Mouse (Mus musculus): ENCODE data around the gene Stpg3. TPM values are rescaled to one million over a fixed set of nuclear protein-coding genes. Genes with fewer than 3 reads are reported as not detected.

Gene Stpg3
- total RNA-seq, 2 experiments from 2014 or later: not detected

- peak; percentile 87 to 90 for DNase-seq (ENCODE audit: low spot score in 2 of 2)
Observed at GRCm38 (mm10) chr2:25211121-25211670, 3.2 kb downstream of the Stpg3 start, which contains the start of gene Nelfb. Gene Nelfb (minus strand): TSS chr2:25211489.

DNA sequence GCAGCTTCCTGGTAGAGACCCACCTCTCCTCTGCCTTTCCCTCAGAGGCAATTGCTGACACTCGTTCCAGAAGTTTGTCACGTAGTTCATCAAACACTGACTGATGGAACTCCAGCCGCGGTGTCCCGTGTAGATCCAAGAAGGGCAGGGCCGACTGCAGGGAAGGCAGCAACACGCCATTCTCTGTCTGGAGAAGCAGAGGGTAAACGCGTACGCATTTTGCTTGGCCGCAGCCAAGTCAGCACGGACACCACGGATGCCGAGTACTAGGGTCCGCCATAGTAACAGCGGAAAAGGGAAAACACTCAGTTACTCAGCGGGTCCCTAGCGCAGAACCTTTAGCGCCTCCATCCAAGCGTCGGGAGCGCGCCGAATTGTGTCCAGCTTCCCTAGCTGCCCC is 3.8 kb downstream of the Stpg3 start:
- no peak for DNase-seq (ENCODE audit: low spot score in 2 of 2)

DNA sequence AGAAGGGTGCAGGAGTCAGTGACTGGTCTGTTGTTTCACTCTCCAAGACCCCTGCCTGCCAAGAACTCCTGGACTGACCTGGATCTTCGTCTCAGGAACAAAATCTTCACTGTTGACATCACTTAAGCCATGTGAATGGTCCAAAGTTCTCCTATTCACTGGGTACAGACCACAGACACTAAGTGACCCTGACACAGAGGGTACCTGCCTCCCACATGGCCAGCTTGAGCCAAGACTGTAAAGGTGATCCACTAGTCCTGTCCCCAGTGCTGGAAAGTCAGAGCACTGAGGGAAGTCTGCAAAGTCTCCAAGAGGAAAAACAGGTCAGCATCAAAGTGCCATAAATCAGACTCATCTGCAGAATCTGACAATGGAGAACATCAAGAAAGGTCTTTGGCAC is 6.8 kb downstream of the Stpg3 start:
- no peak for DNase-seq (ENCODE audit: low spot score in 2 of 2)

DNA sequence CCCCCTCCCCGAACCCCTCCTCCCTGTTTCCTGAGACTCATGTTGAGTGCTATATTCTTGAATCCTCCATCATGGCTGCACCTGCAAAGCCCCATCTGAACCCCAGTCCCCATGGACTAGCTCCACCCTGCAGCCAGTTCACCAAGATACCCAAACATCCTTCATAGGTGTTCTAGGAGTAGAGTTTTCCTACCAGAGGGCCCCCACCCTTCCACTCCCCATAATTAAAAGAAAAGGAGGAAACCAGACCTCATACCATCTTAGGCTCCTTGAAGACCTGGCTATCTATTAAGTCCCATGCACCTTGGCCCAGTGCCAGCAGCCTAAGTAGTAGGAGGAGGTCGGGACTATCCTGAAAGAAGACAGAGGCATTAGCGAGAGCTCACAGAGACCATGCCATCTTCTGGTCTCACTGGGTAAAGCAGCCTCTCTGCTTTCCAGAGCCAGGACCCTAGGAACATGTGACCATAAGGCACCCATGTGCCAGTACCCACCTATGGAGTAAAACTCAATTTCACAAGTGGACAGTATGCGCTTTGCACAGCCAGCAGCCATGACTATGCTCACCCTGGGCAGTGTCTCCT is 10.7 kb downstream of the Stpg3 start:
- DNase-seq (ENCODE audit: low spot score in 2 of 2): no peak

DNA sequence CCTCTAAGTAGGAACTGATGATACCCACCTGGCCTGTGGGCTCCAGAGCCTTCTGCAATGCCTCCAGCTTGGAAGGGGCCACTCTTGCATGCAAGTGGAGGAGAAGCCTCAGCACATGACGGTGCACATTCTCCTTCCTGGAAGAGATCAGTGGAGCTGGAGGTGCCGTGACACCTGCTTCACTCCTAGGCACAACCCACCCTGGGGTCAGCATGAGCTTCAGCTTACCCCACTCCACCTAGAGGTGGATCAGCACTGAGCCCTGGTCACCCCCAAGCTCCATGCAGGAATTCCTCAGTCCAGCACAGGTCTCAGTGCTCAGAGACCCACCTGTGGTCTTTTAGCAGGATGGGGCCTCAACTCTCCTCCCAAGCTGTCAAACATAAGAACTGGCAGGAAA is 13.8 kb downstream of the Stpg3 start:
- DNase-seq (ENCODE audit: low spot score in 2 of 2): no peak

DNA sequence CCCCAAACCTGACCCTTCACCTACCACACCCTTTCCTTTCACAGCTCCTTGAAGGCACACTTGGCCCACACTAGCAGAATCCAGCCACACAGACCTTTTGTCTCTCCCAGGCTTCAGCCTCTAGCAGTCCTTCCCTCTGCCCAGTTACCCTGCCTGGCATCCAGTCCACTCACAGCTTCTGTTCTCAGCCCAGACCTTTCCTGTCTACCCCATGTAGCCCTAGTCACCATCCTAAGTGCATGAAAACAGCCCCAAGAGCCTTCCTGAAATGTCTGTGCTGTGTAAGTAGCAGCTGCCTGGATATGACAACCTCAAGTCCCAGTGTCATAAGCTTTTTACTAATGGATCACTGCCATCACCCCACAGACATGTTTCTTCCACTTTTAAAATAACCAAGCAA is 16.5 kb downstream of the Stpg3 start:
- DNase-seq (ENCODE audit: low spot score in 2 of 2): no peak

DNA sequence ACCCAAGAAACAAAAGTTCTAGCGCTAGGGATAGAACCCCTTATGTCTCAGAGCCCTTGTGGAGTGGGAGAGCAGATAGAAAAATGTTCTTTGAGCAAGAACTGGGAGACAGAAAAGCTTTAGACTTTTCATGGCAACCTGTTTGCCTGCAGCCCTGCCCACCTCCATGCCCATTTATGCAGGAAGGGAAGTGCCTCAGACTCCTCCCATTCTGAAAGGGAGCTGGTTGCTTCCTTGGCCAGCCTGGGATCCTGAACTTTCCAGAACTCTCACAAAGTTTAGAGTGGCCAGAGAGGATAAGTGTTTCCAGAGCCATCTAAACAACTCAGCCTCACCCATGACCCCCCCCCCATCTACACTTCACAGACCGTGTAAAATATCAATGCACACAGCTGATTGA is 17.2 kb downstream of the Stpg3 start:
- no peak for DNase-seq (ENCODE audit: low spot score in 2 of 2)

- peak in 1 of 2 experiments; percentile 33 for DNase-seq (ENCODE audit: low spot score in 2 of 2)
Observed at GRCm38 (mm10) chr2:25196172-25196954, 18.1 kb downstream of the Stpg3 start, which contains the start of gene Tor4a. Gene Tor4a (minus strand): TSS chr2:25196886.

DNA sequence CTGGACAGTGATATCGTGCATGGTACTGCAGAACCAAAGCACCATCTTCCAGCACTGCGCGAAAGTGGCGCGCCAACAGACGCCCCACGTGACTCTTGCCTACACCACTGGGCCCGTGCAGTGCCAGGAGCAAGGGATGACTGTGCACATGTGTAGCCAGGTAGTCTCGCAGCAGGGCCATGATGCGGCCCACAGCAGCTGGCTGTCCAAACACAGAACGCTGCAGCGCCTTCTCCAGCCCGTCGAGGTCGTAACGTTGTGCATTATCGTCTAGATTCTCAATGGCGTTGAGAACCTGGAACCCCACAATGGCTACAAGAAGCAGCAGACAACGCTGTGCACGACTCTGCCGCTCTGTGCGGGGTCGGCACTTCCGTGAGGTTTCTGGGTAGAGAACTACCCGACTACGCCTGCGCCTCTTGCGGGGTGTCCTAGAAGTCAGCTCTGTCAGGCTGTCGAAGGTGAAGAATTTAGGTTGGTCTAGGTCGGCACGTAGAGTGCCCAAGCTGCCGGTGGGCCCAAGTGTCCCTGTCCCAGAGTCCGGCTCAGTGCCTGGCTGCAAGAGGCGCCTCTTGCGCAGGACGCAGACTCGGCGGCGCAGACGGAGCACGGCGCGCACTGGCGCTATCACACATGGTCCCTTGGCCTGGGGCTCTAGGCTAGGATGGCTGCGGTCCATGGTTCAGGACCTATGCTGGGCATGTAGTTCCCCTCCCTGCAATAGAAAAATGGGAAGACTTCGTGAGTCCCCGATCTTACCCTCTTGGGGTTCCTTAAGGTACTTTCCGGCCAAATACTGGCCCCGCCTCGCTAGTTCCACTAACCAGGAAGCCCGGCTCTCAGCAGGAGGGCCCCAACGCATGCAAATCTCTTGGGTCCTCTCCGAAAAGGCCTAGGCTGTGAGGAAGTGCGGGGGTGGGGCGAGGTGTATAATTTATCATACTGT is 19.0 kb downstream of the Stpg3 start:
- DNase-seq (ENCODE audit: low spot score in 2 of 2): no peak

GRCm38 (mm10) chr2:25194486-25195171 is 19.8 kb downstream of the Stpg3 start:
- DNase-seq (ENCODE audit: low spot score in 2 of 2): no peak

- DNase-seq (ENCODE audit: low spot score in 2 of 2): no peak
Observed at GRCm38 (mm10) chr2:25194006-25194405, 20.4 kb downstream of the Stpg3 start.

GRCm38 (mm10) chr2:25193330-25193770 is 21.1 kb downstream of the Stpg3 start:
- peak; percentile 81 to 88 for DNase-seq (ENCODE audit: low spot score in 2 of 2)

GRCm38 (mm10) chr2:25187841-25188240 is 26.6 kb downstream of the Stpg3 start:
- no peak for DNase-seq (ENCODE audit: low spot score in 2 of 2)

DNA sequence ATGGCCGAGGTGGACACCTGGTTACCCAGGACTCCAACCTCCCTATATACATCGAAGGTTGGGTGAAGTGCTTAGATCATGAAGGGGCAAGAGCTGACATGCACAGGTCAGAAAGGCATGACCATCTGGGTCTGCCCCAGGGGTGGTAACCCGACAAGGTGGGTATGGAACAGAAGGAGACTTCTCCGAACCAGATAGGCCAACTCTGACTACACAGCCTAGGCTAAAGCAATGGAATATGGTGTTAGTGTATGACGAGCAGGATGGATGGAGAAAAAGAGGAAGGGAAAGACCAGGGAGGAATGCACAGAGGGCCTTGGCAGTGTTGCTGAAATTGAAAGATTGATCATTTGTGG is 27.9 kb downstream of the Stpg3 start:
- DNase-seq (ENCODE audit: low spot score in 2 of 2): no peak

GRCm38 (mm10) chr2:25185625-25186574 is 28.5 kb downstream of the Stpg3 start:
- peak; percentile 62 to 76 for DNase-seq (ENCODE audit: low spot score in 2 of 2)

GRCm38 (mm10) chr2:25184496-25184895 is 29.9 kb downstream of the Stpg3 start:
- DNase-seq (ENCODE audit: low spot score in 2 of 2): peak in 1 of 2 experiments; percentile 7

GRCm38 (mm10) chr2:25183336-25183735 is 31.1 kb downstream of the Stpg3 start:
- no peak for DNase-seq (ENCODE audit: low spot score in 2 of 2)

DNA sequence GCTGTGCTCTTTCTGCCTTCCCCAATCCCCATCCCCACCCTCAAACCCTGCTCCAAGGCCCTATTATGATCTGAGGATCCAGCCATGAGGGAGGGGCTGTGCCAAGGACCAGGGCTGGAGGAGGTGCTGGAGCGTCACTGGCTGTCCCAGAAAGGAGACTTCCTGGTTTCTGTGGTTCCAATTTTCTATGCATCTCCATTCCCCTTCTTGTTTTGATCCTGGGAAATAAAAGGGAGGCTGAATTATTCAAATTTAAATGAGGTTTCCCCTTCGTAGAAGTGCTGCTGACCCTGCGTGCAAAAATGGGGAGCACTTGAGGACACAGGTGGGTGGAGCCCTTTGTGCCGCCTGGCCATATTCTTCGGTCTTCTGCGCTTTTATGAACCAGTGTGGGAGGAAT is 31.8 kb downstream of the Stpg3 start:
- no peak for DNase-seq (ENCODE audit: low spot score in 2 of 2)

DNA sequence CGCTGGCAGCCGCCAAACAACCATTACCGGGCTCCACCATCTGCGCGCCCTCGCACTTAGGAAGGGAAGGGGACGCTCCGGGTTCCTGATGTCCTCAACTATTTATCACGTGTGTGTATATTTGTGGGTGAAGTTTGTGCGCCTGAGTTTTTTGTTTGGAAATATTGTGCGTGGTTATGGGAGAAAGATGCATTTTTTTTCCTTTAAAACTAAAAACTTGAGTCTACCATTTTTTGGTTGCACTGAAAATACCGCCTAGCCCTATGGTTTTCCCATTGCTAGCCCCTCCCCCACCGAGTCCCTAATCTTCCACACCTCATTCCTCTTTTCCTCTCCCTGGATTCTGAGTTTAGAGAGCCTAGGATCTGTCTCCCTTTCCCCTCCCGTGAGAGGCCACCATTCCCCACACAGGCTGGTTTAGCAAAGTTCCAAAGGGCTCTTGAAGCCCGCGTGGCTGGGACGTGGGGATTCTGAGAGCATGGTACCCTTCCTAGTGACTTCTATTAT is 32.5 kb downstream of the Stpg3 start:
- DNase-seq (ENCODE audit: low spot score in 2 of 2): no peak

Measured in layer of hippocampus, postnatal 10 days (tissue).